Mouse (Mus musculus): ENCODE data around the gene Olfr495. TPM values are rescaled to one million over a fixed set of nuclear protein-coding genes. Genes with fewer than 3 reads are reported as not detected.

Gene Olfr495
- not detected in 2 replicates for polyA plus RNA-seq (2015; fragmentation: Nextera tagmentation; extraction: Ambion mirVana)

GRCm38 (mm10) chr7:108392867-108393266 lies at the start of gene Olfr495:
Gene Olfr495 (plus strand): TSS chr7:108393167.
- no peak for DNase-seq (ENCODE audit: low spot score)

- no peak for DNase-seq (ENCODE audit: low spot score)
Measured at GRCm38 (mm10) chr7:108346879-108347278, 46.1 kb upstream of the Olfr495 start, which contains the start of gene Olfr493. Gene Olfr493 (minus strand): TSS chr7:108346979.

GRCm38 (mm10) chr7:108365035-108365434 lies 27.9 kb upstream of the Olfr495 start, which contains the start of gene Olfr494:
Gene Olfr494 (plus strand): TSS chr7:108365335.
- no peak for DNase-seq (ENCODE audit: low spot score)

GRCm38 (mm10) chr7:108420121-108420520 lies 27.2 kb downstream of the Olfr495 start, which contains the start of gene Olfr497:
Gene Olfr497 (plus strand): TSS chr7:108420421.
- no peak for DNase-seq (ENCODE audit: low spot score)

Other genes starting within 250 kb of the Olfr495 start
- not detected in 2 replicates for gene Olfr485, start 233.3 kb upstream of the Olfr495 start, polyA plus RNA-seq (2015; fragmentation: Nextera tagmentation; extraction: Ambion mirVana)
- not detected in 2 replicates for gene Olfr486, start 220.4 kb upstream of the Olfr495 start, polyA plus RNA-seq (2015; fragmentation: Nextera tagmentation; extraction: Ambion mirVana)
- not detected in 2 replicates for gene Olfr487, start 178.5 kb upstream of the Olfr495 start, polyA plus RNA-seq (2015; fragmentation: Nextera tagmentation; extraction: Ambion mirVana)
- not detected in 2 replicates for gene Olfr488, start 134.8 kb upstream of the Olfr495 start, polyA plus RNA-seq (2015; fragmentation: Nextera tagmentation; extraction: Ambion mirVana)
- gene Olfr490, start 104.2 kb upstream of the Olfr495 start, polyA plus RNA-seq (2015; fragmentation: Nextera tagmentation; extraction: Ambion mirVana): not detected in 2 replicates
- not detected in 2 replicates for gene Olfr491, start 79.7 kb upstream of the Olfr495 start, polyA plus RNA-seq (2015; fragmentation: Nextera tagmentation; extraction: Ambion mirVana)
- not detected in 2 replicates for gene Olfr492, start 69.5 kb upstream of the Olfr495 start, polyA plus RNA-seq (2015; fragmentation: Nextera tagmentation; extraction: Ambion mirVana)
- not detected in 2 replicates for gene Olfr493, start 46.2 kb upstream of the Olfr495 start, polyA plus RNA-seq (2015; fragmentation: Nextera tagmentation; extraction: Ambion mirVana)
- gene Olfr494, start 27.8 kb upstream of the Olfr495 start, polyA plus RNA-seq (2015; fragmentation: Nextera tagmentation; extraction: Ambion mirVana): not detected in 2 replicates
- not detected in 2 replicates for gene Olfr497, start 27.3 kb downstream of the Olfr495 start, polyA plus RNA-seq (2015; fragmentation: Nextera tagmentation; extraction: Ambion mirVana)
- not detected in 2 replicates for gene Olfr498, start 72.2 kb downstream of the Olfr495 start, polyA plus RNA-seq (2015; fragmentation: Nextera tagmentation; extraction: Ambion mirVana)
- not detected in 2 replicates for gene Olfr502, start 131.9 kb downstream of the Olfr495 start, polyA plus RNA-seq (2015; fragmentation: Nextera tagmentation; extraction: Ambion mirVana)
- not detected in 2 replicates for gene Olfr503, start 151.4 kb downstream of the Olfr495 start, polyA plus RNA-seq (2015; fragmentation: Nextera tagmentation; extraction: Ambion mirVana)
- not detected in 2 replicates for gene Olfr504, start 172.6 kb downstream of the Olfr495 start, polyA plus RNA-seq (2015; fragmentation: Nextera tagmentation; extraction: Ambion mirVana)
- not detected in 2 replicates for gene Olfr506, start 217.6 kb downstream of the Olfr495 start, polyA plus RNA-seq (2015; fragmentation: Nextera tagmentation; extraction: Ambion mirVana)
- not detected in 2 replicates for gene Olfr507, start 228.6 kb downstream of the Olfr495 start, polyA plus RNA-seq (2015; fragmentation: Nextera tagmentation; extraction: Ambion mirVana)
- gene Olfr508, start 236.8 kb downstream of the Olfr495 start, polyA plus RNA-seq (2015; fragmentation: Nextera tagmentation; extraction: Ambion mirVana): not detected in 2 replicates